Mouse (Mus musculus) CH12.LX (cell line): ENCODE data around the gene Diras2. TPM values are rescaled to one million over a fixed set of nuclear protein-coding genes. Genes with fewer than 3 reads are reported as not detected.

Experiments used
- DNase-seq: peaks from one replicate; pipeline ENCODE4 v3.0.0-alpha.2; 2013; ENCODE audit errors: extremely low read depth
- H3K27ac ChIP-seq: 2 replicates; pipeline ENCODE4 v1.5.1; 2012; ENCODE audit warnings: low read depth, mild to moderate bottlenecking, control low read depth, moderate library complexity; ENCODE audit not compliant: insufficient read depth
- H3K27me3 ChIP-seq: replicated peaks from 2 replicates; pipeline ENCODE3; 2012; ENCODE audit warnings: inconsistent platforms
- H3K36me3 ChIP-seq, 2 experiments: replicated peaks in 1 of 2; 2 replicates each; pipeline versions ENCODE3 to v1.6.1; 2012; ENCODE audit warnings: inconsistent platforms in 1 of 2, low read length in 1 of 2, mild to moderate bottlenecking in 1 of 2, mixed read lengths in 1 of 2, moderate library complexity in 1 of 2; ENCODE audit not compliant: control insufficient read depth in 1 of 2, insufficient read depth in 1 of 2
- H3K4me1 ChIP-seq, 2 experiments: 2 replicates each; pipeline ENCODE4 v1.6.1; 2012; ENCODE audit warnings: inconsistent platforms in 1 of 2, moderate library complexity in 1 of 2; ENCODE audit not compliant: insufficient read depth in 2 of 2, control insufficient read depth in 1 of 2
- H3K4me2 ChIP-seq: 2 replicates; pipeline ENCODE4 v1.6.1; 2012; ENCODE audit warnings: low read depth, mild to moderate bottlenecking, control low read depth; ENCODE audit not compliant: poor library complexity, insufficient read depth, severe bottlenecking
- H3K4me3 ChIP-seq, 3 experiments: fragments of 150-350 bp in 1 of 3; sonication (generic) in 1 of 3; replicated peaks in 1 of 3; 2 replicates each; pipeline versions ENCODE3 to v1.5.1; 2011 to 2012; ENCODE audit warnings: low read depth in 2 of 3, low read length in 2 of 3, mild to moderate bottlenecking in 2 of 3, moderate library complexity in 2 of 3, control low read depth in 1 of 3, improper control_type of control experiment in 1 of 3, inconsistent platforms in 1 of 3, mixed read lengths in 1 of 3; ENCODE audit not compliant: poor library complexity in 1 of 3
- H3K79me2 ChIP-seq: replicated peaks from 2 replicates; pipeline ENCODE4 v1.6.1; 2012; ENCODE audit warnings: mild to moderate bottlenecking, moderate library complexity; ENCODE audit not compliant: control insufficient read depth, poor library complexity, insufficient read depth, severe bottlenecking; ENCODE audit errors: extremely low read depth
- H3K9ac ChIP-seq: 2 replicates; pipeline ENCODE4 v1.6.1; 2012; ENCODE audit warnings: low read depth, mild to moderate bottlenecking, control low read depth, moderate library complexity; ENCODE audit not compliant: insufficient read depth
- H3K9me3 ChIP-seq: replicated peaks from 2 replicates; pipeline ENCODE3; 2012; ENCODE audit warnings: low read length, inconsistent platforms, mixed read lengths
- CHD1 ChIP-seq: IDR thresholded peaks from 2 replicates; pipeline ENCODE4 v1.6.1; 2012; ENCODE audit warnings: low read depth, low read length, improper control_type of control experiment, inconsistent platforms
- CHD2 ChIP-seq: IDR thresholded peaks from 2 replicates; pipeline ENCODE4 v1.6.1; 2011; ENCODE audit warnings: low read length, improper control_type of control experiment
- CTCF ChIP-seq, 2 experiments: IDR thresholded peaks in 1 of 2; conservative IDR thresholded peaks in 1 of 2; 2 replicates each; pipeline ENCODE4 v1.5.1; 2011 to 2012; ENCODE audit warnings: low read depth in 2 of 2, low read length in 2 of 2, improper control_type of control experiment in 1 of 2, inconsistent platforms in 1 of 2, mild to moderate bottlenecking in 1 of 2, moderate library complexity in 1 of 2
- E2F4 ChIP-seq: IDR thresholded peaks from 2 replicates; pipeline ENCODE4 v1.6.1; 2011; ENCODE audit warnings: low read depth, low read length, improper control_type of control experiment; ENCODE audit not compliant: insufficient replicate concordance
- ELF1 ChIP-seq: IDR thresholded peaks from 2 replicates; pipeline ENCODE4 v1.6.1; 2014; ENCODE audit warnings: low read depth, mild to moderate bottlenecking, inconsistent platforms, low read length, improper control_type of control experiment
- EP300 ChIP-seq: IDR thresholded peaks from 2 replicates; pipeline ENCODE4 v1.6.1; 2011; ENCODE audit warnings: low read length, improper control_type of control experiment
- ETS1 ChIP-seq: conservative IDR thresholded peaks from 2 replicates; pipeline ENCODE4 v1.6.1; 2012; ENCODE audit warnings: low read depth, mild to moderate bottlenecking, inconsistent platforms, low read length, improper control_type of control experiment, moderate library complexity
- GABPA ChIP-seq: IDR thresholded peaks from 2 replicates; pipeline ENCODE4 v1.6.1; 2012; ENCODE audit warnings: low read depth, low read length, improper control_type of control experiment, inconsistent platforms; ENCODE audit not compliant: insufficient replicate concordance
- HCFC1 ChIP-seq: IDR thresholded peaks from 2 replicates; pipeline ENCODE4 v1.6.1; 2012; ENCODE audit warnings: low read depth, mild to moderate bottlenecking, inconsistent platforms, low read length, improper control_type of control experiment
- IRF4 ChIP-seq: IDR thresholded peaks from 2 replicates; pipeline ENCODE4 v1.6.1; 2014; ENCODE audit warnings: low read depth, mild to moderate bottlenecking, inconsistent platforms, low read length, improper control_type of control experiment
- JUND ChIP-seq: conservative IDR thresholded peaks from 2 replicates; pipeline ENCODE4 v1.6.1; 2011; ENCODE audit warnings: low read depth, low read length, improper control_type of control experiment
- KAT2A ChIP-seq: IDR thresholded peaks from 2 replicates; pipeline ENCODE4 v1.6.1; 2012; ENCODE audit warnings: low read length, improper control_type of control experiment, inconsistent platforms; ENCODE audit not compliant: insufficient replicate concordance
- MAX ChIP-seq: IDR thresholded peaks from 2 replicates; pipeline ENCODE4 v1.6.1; 2011; ENCODE audit warnings: low read length, improper control_type of control experiment
- MXI1 ChIP-seq: IDR thresholded peaks from 2 replicates; pipeline ENCODE4 v1.6.1; 2011; ENCODE audit warnings: mild to moderate bottlenecking, low read depth, low read length, improper control_type of control experiment
- NELFE ChIP-seq: IDR thresholded peaks from 2 replicates; pipeline ENCODE4 v1.6.1; 2011; ENCODE audit warnings: low read depth, low read length, improper control_type of control experiment
- POLR2AphosphoS2 ChIP-seq: IDR thresholded peaks from 2 replicates; pipeline ENCODE4 v1.6.1; 2011; ENCODE audit warnings: low read depth, low read length, improper control_type of control experiment
- RAD21 ChIP-seq: IDR thresholded peaks from 2 replicates; pipeline ENCODE4 v1.6.1; 2011; ENCODE audit warnings: low read depth, mild to moderate bottlenecking, low read length, improper control_type of control experiment, moderate library complexity
- RCOR1 ChIP-seq: conservative IDR thresholded peaks from 2 replicates; pipeline ENCODE4 v1.6.1; 2012; ENCODE audit warnings: low read depth, mild to moderate bottlenecking, inconsistent platforms, low read length, improper control_type of control experiment
- SMC3 ChIP-seq: IDR thresholded peaks from 2 replicates; pipeline ENCODE4 v1.6.1; 2011; ENCODE audit warnings: low read depth, low read length, improper control_type of control experiment
- TBP ChIP-seq: conservative IDR thresholded peaks from 2 replicates; pipeline ENCODE4 v1.6.1; 2011; ENCODE audit warnings: low read depth, low read length, improper control_type of control experiment
- TCF12 ChIP-seq: IDR thresholded peaks from 2 replicates; pipeline ENCODE4 v1.6.1; 2014; ENCODE audit warnings: low read depth, mild to moderate bottlenecking, inconsistent platforms, low read length, improper control_type of control experiment
- UBTF ChIP-seq: IDR thresholded peaks from 2 replicates; pipeline ENCODE4 v1.6.1; 2012; ENCODE audit warnings: low read depth, mild to moderate bottlenecking, inconsistent platforms, low read length, improper control_type of control experiment, moderate library complexity
- USF1 ChIP-seq: IDR thresholded peaks from 2 replicates; pipeline ENCODE4 v1.6.1; 2014; ENCODE audit warnings: low read depth, mild to moderate bottlenecking, inconsistent platforms, low read length, improper control_type of control experiment
- USF2 ChIP-seq: conservative IDR thresholded peaks from 2 replicates; pipeline ENCODE4 v1.6.1; 2011; ENCODE audit warnings: low read depth, low read length, improper control_type of control experiment
- ZC3H11A ChIP-seq: IDR thresholded peaks from 2 replicates; pipeline ENCODE4 v1.6.1; 2012; ENCODE audit warnings: low read depth, mild to moderate bottlenecking, inconsistent platforms, low read length, improper control_type of control experiment
- ZMIZ1 ChIP-seq: IDR thresholded peaks from 2 replicates; pipeline ENCODE4 v1.6.1; 2012; ENCODE audit warnings: low read depth, mild to moderate bottlenecking, inconsistent platforms, low read length, improper control_type of control experiment
- dilution Hi-C: fragments of 300-500 bp; cut with MboI; formaldehyde crosslinking; loops from 2 replicates; pipeline ENCODE4 v1.14.3; 2020; ENCODE audit warnings: low sequenced_read_pairs; ENCODE audit not compliant: extremely low pct_unique_long_range_greater_than_20kb, extremely low pct_ligation_motif_present
- in situ Hi-C: fragments of 300-500 bp; cut with MboI; formaldehyde crosslinking; loops from 3 replicates; pipeline ENCODE4 v1.14.3; 2019; ENCODE audit warnings: low sequenced_read_pairs, low pct_ligation_motif_present, low pct_unique_long_range_greater_than_20kb, mixed read lengths
- polyA plus RNA-seq: library from polyadenylated mRNA; unstranded; fragments of >175 nt; gene quantifications from 2 replicates; pipeline ENCODE4 v1.2.1, GENCODE M21; 2012; ENCODE audit warnings: low read depth; ENCODE audit not compliant: insufficient read length
- total RNA-seq, 2 experiments: library from RNA; depleted of rRNA; stranded (reverse); fragments of 300-350 nt in 1 of 2; fragments of >200 nt in 1 of 2; gene quantifications; 2 replicates each; pipeline ENCODE4 v1.2.3; 2012 to 2014

The Diras2 gene
- total and polyA plus RNA-seq, 3 experiments: 2.8 to 8.5 (median 3.9) TPM

GRCm38 (mm10) chr13:52557421-52557820, 26.3 kb upstream of the Diras2 start:
- in situ Hi-C loops: loop anchor here (25.0 kb wide), 1 partner anchor 720 kb away; the partner anchor contains the start of gene Gadd45g
- no peak for DNase-seq
- dilution Hi-C loops: no loop called here
- H3K4me1 ChIP-seq: peaks cover 5 to 23% of the 10 kb centered on the region in 2 experiments; a peak in 3 of 4 replicates
- H3K79me2 ChIP-seq: no peaks in the 10 kb centered on the region
- H3K9ac ChIP-seq: no peak overlapping the region
- no peak overlapping the region for H3K27ac ChIP-seq
- H3K4me3 ChIP-seq: no peak overlapping the region
- no peaks in the 10 kb centered on the region for H3K9me3 ChIP-seq
- H3K4me2 ChIP-seq: no peak overlapping the region
- no peaks in the 10 kb centered on the region for H3K27me3 ChIP-seq
- peaks cover 0 to 12% of the 10 kb centered on the region in 2 experiments for H3K36me3 ChIP-seq
- TF ChIP-seq EP300: no peak
- TF ChIP-seq CTCF (conservative IDR thresholded peaks at IDR 0.05 in 1 of 2, IDR thresholded peaks at IDR 0.05 in 1 of 2; ENCODE audit: low read depth in 2 of 2, low read length in 2 of 2): no peak
- no peak for TF ChIP-seq USF2
- TF ChIP-seq GABPA: no peak
- TF ChIP-seq MAX: no peak
- TF ChIP-seq SMC3: no peak
- no peak for TF ChIP-seq MXI1
- TF ChIP-seq RCOR1: no peak
- no peak for TF ChIP-seq TCF12
- TF ChIP-seq IRF4: no peak
- TF ChIP-seq NELFE: no peak
- TF ChIP-seq KAT2A: no peak
- no peak for TF ChIP-seq JUND
- TF ChIP-seq USF1: no peak
- TF ChIP-seq RAD21: no peak
- no peak for TF ChIP-seq POLR2AphosphoS2
- no peak for TF ChIP-seq ETS1

- Histone ChIP-seq H3K4me2 (no peak overlapping the region), H3K9ac (no peak overlapping the region), H3K79me2 (no peaks in the 10 kb centered on the region), H3K9me3 (no peaks in the 10 kb centered on the region), H3K27me3 (no peaks in the 10 kb centered on the region), H3K4me3 (no peak overlapping the region), H3K4me1 (peaks cover 0 to 14% of the 10 kb centered on the region in 2 experiments; a peak in 2 of 4 replicates), H3K27ac (no peak overlapping the region), H3K36me3 (peaks cover 0 to 12% of the 10 kb centered on the region in 2 experiments)
- in situ Hi-C loops: loop anchor here (25.0 kb wide), 1 partner anchor 717 kb away; the partner anchor contains the start of gene Gadd45g
- dilution Hi-C loops: no loop called here
- DNase-seq: no peak
- TF ChIP-seq USF1 (no peak), TBP (no peak), UBTF (no peak), NELFE (no peak), SMC3 (no peak), GABPA (no peak), POLR2AphosphoS2 (no peak), ELF1 (no peak), MAX (no peak), ZMIZ1 (no peak), CTCF (conservative IDR thresholded peaks at IDR 0.05 in 1 of 2, IDR thresholded peaks at IDR 0.05 in 1 of 2; ENCODE audit: low read depth in 2 of 2, low read length in 2 of 2) (no peak), CHD1 (no peak), HCFC1 (no peak), IRF4 (no peak), ETS1 (no peak), E2F4 (no peak), ZC3H11A (no peak), CHD2 (no peak)
These were observed 23.6 kb upstream of the Diras2 start for GRCm38 (mm10) chr13:52554722-52555121.
